Mouse (Mus musculus): ENCODE data around the gene Calu. TPM values are rescaled to one million over a fixed set of nuclear protein-coding genes. Genes with fewer than 3 reads are reported as not detected.
"Not testable (repeated sequence)": the region's sequence is repeated elsewhere in the genome, so short reads cannot be mapped to it uniquely, and the experiment has no call there.

The Calu gene
- 100 to 1,000 TPM; 100 to 101 TPM for total RNA-seq (2021)

GRCm38 (mm10) chr6:29347665-29348370 is at the start of gene Calu:
TSS of gene Calu (plus strand) at chr6:29348069.
- intact Hi-C loops (cut with DNase I) = no loop called here
- DNase-seq (ENCODE audit: extremely low spot score in 1 of 2, low spot score in 2 of 2) = peak; percentile 98 to 100

GRCm38 (mm10) chr6:29299112-29299511 is 48.8 kb upstream of the Calu start:
- no peak for DNase-seq (ENCODE audit: extremely low spot score in 1 of 2, low spot score in 2 of 2)
- intact Hi-C loops (cut with DNase I) = no loop called here

GRCm38 (mm10) chr6:29303251-29303650 is 44.6 kb upstream of the Calu start:
- DNase-seq (ENCODE audit: extremely low spot score in 1 of 2, low spot score in 2 of 2) = no peak
- intact Hi-C loops (cut with DNase I) = no loop called here

GRCm38 (mm10) chr6:29303726-29304125 is 44.1 kb upstream of the Calu start:
- DNase-seq (ENCODE audit: extremely low spot score in 1 of 2, low spot score in 2 of 2) = no peak
- intact Hi-C loops (cut with DNase I) = no loop called here

GRCm38 (mm10) chr6:29305462-29305861 is 42.4 kb upstream of the Calu start:
- intact Hi-C loops (cut with DNase I) = no loop called here
- DNase-seq (ENCODE audit: extremely low spot score in 1 of 2, low spot score in 2 of 2) = no peak

- intact Hi-C loops (cut with DNase I) = no loop called here
- DNase-seq (ENCODE audit: extremely low spot score in 1 of 2, low spot score in 2 of 2) = no peak
Observed at GRCm38 (mm10) chr6:29308846-29309605, 38.8 kb upstream of the Calu start.

GRCm38 (mm10) chr6:29313690-29314202 is 34.1 kb upstream of the Calu start:
- intact Hi-C loops (cut with DNase I) = no loop called here
- DNase-seq (ENCODE audit: extremely low spot score in 1 of 2, low spot score in 2 of 2) = no peak

GRCm38 (mm10) chr6:29317286-29317685 is 30.6 kb upstream of the Calu start:
- DNase-seq (ENCODE audit: extremely low spot score in 1 of 2, low spot score in 2 of 2) = no peak
- intact Hi-C loops (cut with DNase I) = no loop called here

- DNase-seq (ENCODE audit: extremely low spot score in 1 of 2, low spot score in 2 of 2) = no peak
- intact Hi-C loops (cut with DNase I) = no loop called here
Observed at GRCm38 (mm10) chr6:29317941-29318340, 29.9 kb upstream of the Calu start.

GRCm38 (mm10) chr6:29318879-29319278 is 29.0 kb upstream of the Calu start, which contains the start of gene Fam71f1:
TSS of gene Fam71f1 (plus strand) at chr6:29319140.
- DNase-seq (ENCODE audit: extremely low spot score in 1 of 2, low spot score in 2 of 2) = peak in 1 of 2 experiments; percentile 65

GRCm38 (mm10) chr6:29321586-29321985 is 26.3 kb upstream of the Calu start:
- intact Hi-C loops (cut with DNase I) = no loop called here
- no peak for DNase-seq (ENCODE audit: extremely low spot score in 1 of 2, low spot score in 2 of 2)

More at GRCm38 (mm10) chr6:29318879-29319278, 29.0 kb upstream of the Calu start, which contains the start of gene Fam71f1:
- intact Hi-C loops (cut with DNase I) = no loop called here

GRCm38 (mm10) chr6:29322147-29322546 is 25.7 kb upstream of the Calu start:
- intact Hi-C loops (cut with DNase I) = no loop called here
- no peak for DNase-seq (ENCODE audit: extremely low spot score in 1 of 2, low spot score in 2 of 2)

GRCm38 (mm10) chr6:29322735-29323134 is 25.1 kb upstream of the Calu start:
- intact Hi-C loops (cut with DNase I) = no loop called here
- no peak for DNase-seq (ENCODE audit: extremely low spot score in 1 of 2, low spot score in 2 of 2)

- intact Hi-C loops (cut with DNase I) = no loop called here
- no peak for DNase-seq (ENCODE audit: extremely low spot score in 1 of 2, low spot score in 2 of 2)
Observed at GRCm38 (mm10) chr6:29326961-29327360, 20.9 kb upstream of the Calu start.

- intact Hi-C loops (cut with DNase I) = no loop called here
- DNase-seq (ENCODE audit: extremely low spot score in 1 of 2, low spot score in 2 of 2) = no peak
Observed at GRCm38 (mm10) chr6:29329514-29329913, 18.4 kb upstream of the Calu start.

GRCm38 (mm10) chr6:29346512-29346911 is 1.4 kb upstream of the Calu start:
- DNase-seq (ENCODE audit: extremely low spot score in 1 of 2, low spot score in 2 of 2); intact Hi-C loops (cut with DNase I): not testable (repeated sequence)

GRCm38 (mm10) chr6:29347189-29347588 is 680 bp upstream of the Calu start:
- no peak for DNase-seq (ENCODE audit: extremely low spot score in 1 of 2, low spot score in 2 of 2)
- intact Hi-C loops (cut with DNase I) = no loop called here

- intact Hi-C loops (cut with DNase I) = no loop called here
- no peak for DNase-seq (ENCODE audit: extremely low spot score in 1 of 2, low spot score in 2 of 2)
Observed at GRCm38 (mm10) chr6:29348371-29348724, 479 bp downstream of the Calu start.

- no peak for DNase-seq (ENCODE audit: extremely low spot score in 1 of 2, low spot score in 2 of 2)
- intact Hi-C loops (cut with DNase I) = no loop called here
Observed at GRCm38 (mm10) chr6:29351613-29352012, 3.7 kb downstream of the Calu start.

- DNase-seq (ENCODE audit: extremely low spot score in 1 of 2, low spot score in 2 of 2) = no peak
- intact Hi-C loops (cut with DNase I) = no loop called here
Observed at GRCm38 (mm10) chr6:29352816-29353215, 4.9 kb downstream of the Calu start.
